Mouse (Mus musculus): ENCODE results near the gene Tecta. TPM values are rescaled to one million over a fixed set of nuclear protein-coding genes. Genes with fewer than 3 reads are reported as not detected.

The Tecta gene
- total RNA-seq, 2 experiments from 2014 or later, result 0.39 to 0.56 TPM

DNA sequence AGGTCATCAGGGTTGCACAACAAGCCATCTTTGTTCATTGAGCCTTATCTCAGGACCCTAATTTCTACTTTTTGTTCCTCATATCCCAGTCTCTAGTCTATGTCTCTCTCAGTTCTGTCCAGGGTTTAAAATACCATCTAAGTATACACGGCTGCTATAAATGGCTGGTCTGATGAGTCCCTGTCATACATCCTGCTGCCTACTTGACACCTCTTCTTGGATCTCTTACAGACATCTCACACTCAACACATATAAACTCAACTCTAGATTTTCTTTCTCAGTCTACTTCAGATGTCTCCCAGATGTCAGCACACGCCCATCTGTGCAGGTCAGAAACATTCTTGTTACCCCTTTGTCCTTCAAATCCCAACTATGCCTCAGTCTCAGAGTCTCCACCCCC, 78.3 kb downstream of the Tecta start:
- no peak for DNase-seq (ENCODE audit: low spot score in 2 of 2)

DNA sequence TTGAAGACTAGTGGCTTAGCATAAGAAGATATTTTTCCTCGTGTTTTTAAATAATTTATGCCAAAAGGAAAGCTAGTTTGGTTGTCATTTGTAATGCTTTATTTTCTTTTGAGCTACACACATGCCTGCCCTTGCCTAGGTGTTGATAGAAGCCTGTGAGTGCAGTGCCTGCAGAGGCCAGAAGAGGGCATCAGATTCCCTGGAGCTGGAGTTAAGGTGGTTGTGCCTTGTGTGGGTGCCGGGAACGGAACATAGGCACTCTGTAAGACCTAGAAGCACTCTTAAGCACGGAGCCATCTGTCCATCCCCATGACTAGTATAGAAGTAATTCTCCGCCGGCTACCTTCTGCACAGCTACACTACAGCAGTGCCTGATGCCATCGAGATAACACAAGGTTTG, 79.1 kb downstream of the Tecta start:
- DNase-seq (ENCODE audit: low spot score in 2 of 2), result no peak

DNA sequence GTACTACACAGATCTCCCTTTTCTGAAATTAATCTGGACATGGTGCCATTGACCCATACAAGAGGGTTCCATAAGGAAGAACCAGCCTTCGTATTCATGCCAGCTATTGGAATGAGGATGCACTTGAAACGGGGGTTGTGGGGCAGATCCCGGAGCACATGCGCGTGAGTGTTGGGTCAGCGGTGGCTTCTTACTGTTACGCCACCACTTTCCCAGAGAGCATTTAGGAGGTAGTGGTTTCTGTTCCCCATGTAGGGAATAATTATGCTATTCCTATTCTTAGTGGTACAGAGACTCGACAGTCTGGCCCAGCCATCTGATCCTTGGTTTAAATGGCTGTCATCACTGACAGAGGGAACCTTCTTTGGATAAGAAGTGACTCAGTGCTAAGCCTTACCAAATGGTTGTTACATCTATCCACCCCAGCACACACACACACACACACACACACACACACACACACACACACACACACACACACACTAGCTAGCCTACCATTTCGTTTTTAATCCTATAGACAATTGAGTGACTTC, 81.2 kb downstream of the Tecta start:
- no peak for DNase-seq (ENCODE audit: low spot score in 2 of 2)

DNA sequence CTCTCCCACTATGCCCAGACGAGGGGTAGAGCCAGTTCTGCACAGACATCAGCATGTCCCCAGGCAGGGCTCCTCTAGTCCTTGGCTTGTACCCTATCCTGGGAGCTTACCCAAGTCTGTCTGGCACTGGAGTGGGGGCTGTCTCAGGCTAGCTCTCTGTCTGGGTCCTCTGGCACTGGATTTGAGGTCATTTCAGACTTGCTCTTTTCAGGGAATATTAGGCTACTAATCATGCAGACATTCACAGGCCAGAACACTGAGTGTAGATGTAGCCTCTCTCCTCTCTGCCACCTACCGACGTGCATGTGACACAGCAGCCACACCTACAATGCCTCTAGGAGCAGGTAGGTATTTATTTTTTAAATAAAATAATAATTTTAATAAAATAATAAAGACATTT, 82.4 kb downstream of the Tecta start:
- no peak for DNase-seq (ENCODE audit: low spot score in 2 of 2)

DNA sequence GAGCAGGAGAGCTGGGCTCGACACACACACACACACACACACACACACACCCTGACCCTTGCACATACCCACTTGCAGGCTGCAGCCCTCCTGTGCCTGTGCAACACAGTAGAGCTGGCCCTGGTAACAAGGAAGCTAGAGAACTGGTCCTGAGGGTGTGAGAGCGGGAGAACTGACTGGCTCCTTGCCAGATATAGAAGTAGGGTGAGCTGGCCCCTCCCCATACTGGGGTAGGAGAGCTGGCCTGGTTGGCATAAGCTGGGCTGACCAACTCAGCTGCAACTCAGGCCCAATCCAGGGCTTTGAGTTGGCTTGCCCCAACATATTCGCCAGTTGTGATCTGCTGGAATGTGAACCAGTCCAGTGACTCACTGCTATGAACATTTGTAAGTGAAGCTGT, 83.9 kb downstream of the Tecta start:
- DNase-seq (ENCODE audit: low spot score in 2 of 2), result no peak

DNA sequence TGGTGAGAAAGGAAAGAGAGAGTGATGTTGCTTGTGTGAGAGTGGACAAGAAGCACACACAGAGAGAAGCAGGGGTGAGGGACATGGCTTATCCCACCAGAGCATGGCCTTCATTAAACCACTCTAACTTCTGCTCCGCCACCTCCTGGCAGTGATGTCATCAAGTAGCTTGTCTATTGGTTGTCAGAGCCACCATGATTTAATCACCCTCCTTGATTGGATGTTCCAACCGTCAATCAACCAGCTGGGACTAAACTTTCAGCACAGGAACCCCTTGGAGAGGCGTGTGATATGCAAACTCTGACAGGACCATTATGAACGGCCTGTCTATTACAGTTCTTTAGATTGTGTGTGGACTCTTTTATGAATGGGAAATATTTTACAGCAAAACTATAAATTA, 84.8 kb downstream of the Tecta start:
- DNase-seq (ENCODE audit: low spot score in 2 of 2), result no peak

DNA sequence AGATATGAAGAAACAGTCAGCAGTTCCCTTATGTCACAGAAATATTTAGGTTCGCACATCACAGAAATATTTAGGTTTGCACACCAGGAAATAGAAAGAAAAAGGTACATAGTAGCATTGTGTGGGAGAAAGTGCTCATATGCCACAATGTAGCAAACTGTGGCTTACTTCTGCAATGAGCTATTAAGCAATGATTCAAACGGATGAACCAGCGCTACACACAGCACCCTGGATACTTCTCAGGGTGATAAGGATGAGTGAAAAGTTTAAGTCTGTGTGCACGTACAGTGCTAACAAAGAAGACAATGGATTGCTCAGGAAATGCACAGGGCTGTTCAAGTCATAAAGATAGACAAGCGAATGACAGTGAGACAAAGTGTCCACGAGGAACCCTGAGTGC, 85.3 kb downstream of the Tecta start:
- no peak for DNase-seq (ENCODE audit: low spot score in 2 of 2)

DNA sequence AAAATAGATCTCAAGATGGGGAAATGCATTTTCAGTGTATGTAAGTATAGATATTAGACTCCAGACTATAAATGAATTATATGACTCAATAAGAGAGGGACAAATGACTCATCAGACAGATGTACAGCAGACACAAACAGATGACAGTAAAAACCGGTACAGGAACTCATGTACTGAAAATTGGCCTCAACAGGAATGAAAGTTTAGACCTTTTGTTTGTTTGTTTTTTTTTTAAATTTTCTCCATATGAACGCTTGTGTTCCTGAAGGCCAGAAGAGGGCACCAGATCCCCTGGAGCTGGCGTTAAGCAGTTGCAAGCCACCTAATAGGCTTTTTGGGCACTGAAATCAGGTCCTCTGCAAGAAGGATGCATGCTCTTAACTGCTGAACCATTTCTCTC, 85.9 kb downstream of the Tecta start:
- DNase-seq (ENCODE audit: low spot score in 2 of 2), result no peak

DNA sequence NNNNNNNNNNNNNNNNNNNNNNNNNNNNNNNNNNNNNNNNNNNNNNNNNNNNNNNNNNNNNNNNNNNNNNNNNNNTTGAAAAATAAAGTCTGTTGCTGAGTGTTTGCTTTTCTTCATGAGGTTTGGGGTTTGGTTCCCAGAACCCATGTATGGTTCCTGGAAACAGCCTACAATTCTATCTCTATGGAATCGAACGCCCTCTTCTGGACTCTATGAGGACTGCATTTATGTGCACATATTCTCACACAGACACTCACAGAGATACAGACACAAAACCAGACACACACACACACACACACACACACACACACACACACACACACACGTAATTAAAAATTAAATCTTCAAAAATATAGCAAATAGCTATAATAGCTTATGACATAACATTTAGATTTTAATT, 88.4 kb downstream of the Tecta start:
- no peak for DNase-seq (ENCODE audit: low spot score in 2 of 2)

DNA sequence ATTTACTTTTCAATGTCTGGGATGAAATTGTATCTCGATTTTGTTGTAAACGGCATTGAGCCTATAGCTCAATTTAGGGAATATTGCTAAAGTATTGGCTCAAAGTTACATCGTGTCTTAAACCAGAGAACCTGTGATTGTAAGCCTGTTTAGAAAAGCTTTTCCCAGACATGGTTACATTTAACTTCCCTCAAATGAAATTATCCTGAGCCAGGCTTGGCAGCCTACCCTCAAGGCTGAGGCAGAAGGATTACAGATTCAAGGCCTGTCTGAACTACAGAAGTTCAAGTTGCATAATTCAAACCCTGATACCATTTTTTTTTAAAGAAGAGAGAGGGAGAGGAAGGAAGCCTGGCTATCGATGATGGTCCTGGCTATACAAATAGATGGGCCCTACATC, 95.8 kb downstream of the Tecta start:
- DNase-seq (ENCODE audit: low spot score in 2 of 2), result no peak

DNA sequence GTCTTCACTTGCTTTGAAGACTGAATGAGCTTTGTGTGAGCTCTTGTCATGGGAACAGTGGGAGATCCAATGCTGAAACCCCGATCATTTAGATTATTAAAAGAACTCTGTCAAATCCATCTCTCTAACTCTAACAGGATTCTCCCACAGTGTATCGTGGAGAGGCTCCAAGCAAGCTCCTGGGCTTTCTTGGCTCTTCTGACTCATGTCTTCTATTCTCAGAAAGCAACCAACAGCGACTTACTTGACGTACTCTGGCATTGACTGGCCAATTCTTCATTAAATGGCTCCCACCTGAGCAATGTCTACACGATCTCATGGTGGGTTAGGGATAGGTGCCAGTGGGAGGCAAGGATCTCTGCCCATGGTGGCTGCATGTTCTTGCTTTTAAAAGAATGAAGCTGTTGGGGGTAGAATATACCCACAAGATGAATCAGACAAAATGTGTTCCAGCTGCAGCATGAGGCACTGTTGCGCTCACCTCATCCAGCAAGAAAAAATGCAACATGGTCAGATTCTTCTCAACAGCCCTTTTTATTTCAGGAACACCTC, 98.6 kb downstream of the Tecta start:
- no peak for DNase-seq (ENCODE audit: low spot score in 2 of 2)

DNA sequence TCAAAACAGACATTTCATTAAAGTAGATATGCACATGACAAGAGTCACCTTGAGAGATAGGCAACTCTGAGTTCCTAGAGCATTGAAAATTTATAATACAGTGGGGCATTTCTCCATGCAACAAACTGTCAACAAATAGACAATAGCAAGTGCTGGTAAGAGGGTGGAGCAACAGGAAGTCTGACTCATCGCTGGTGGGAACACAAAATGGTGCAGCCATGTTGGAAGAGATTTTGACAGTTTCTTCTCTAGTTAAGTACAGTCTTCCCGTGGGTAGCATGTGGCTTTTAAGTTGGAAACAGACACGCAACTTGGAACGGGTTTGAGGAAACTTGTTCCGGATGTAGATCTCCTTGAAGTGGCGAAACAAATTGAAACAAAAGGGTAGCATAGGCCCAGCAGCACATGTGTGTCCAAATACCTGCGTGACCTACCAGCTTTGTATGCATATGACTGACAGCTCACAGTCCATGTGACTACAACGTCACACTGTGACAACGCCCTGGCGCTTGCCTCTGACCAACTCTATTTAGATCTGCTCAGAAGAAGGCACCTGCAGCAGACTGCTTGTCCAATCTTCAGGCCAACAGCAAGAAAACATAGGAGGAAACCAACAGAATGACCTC, 103.3 kb downstream of the Tecta start:
- DNase-seq (ENCODE audit: low spot score in 2 of 2), result no peak

DNA sequence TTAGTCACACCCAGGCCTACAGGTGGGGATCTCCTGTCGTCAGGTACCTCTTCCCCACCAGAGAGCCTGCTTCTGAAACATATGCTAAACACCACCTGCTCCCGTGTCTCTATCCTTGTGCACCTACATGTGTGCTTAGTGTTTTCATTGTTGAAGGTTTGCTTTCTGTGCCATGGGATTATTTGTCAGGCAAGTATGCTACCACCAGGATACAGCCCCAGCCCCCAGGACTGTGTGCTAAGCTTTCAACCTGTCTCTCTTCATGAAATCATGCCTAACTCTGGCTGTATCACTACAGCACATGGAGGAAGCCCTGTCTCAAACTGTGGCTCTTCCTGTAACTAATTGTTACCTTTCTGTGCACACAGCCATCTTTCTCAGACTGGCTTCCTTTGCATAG, 105.6 kb downstream of the Tecta start:
- no peak for DNase-seq (ENCODE audit: low spot score in 2 of 2)

DNA sequence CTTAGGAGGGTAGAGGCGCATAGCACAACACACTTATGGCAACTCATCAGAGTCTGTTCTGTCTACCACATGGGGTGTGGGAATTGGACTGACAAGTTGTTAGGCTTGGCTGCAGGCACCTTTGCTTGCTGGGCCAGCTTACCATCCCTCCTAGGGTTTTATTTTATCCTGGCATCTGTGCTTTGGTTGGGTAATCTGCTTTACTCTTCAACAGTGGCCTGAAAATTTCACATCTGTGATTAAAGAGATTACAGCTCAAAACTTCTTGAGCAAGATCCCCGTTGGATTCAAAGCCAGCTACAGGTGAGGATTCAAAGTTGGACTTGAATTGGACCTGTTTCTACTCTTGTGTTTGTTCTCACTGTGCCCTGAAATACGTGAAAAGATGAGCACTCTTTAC, 106.1 kb downstream of the Tecta start:
- DNase-seq (ENCODE audit: low spot score in 2 of 2), result no peak

DNA sequence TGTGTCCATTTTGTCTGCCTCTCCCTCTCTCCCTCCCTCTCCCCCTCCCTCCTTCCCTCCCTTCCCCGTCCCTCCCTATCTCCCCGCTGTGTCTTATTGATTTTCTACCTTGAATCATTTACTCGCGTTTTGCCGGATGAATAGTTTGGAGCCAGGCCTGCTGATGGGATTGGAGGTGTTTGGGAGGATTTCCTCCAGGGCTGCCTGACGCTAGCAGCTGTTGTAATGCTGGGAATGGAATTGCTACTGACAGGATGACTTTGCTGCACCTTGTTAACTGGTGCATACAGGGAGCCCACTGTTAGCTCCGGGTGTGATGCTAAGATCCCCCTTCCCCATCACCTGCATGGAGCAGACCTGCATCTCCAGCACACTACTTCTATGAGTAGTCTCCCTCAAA, 106.7 kb downstream of the Tecta start:
- DNase-seq (ENCODE audit: low spot score in 2 of 2), result no peak

DNA sequence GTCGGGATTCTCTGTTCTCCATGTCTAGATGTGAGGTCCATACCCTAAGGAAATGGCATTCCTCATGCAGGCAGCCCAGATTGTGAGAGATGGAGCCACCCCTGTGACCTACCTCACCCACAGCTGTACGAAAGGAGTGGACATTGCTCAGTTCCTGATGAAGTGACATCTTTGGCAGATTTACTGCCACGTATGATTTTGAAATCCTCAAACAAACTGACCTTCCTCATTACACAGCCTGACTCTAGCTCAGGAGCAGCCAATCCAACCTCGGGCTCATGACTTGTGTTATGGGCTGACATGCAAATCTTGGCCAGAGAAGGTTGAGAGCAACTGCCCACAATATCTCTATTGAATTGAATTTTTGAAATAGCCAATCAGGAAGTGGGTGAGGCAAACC, 120.1 kb downstream of the Tecta start:
- DNase-seq (ENCODE audit: low spot score in 2 of 2), result no peak

Small RNAs within 50 kb of the gene (microRNA-seq; reads per million reads assigned to microRNA genes)
- not detected for gene Gm44311

Other genes with a start within 250 kb of the Tecta start
- gene Sc5d, start 135.7 kb downstream of the Tecta start, total RNA-seq (2021), result 10 to 100 TPM; 28.9 to 41.4 TPM
- 10 to 100 TPM; 66.5 to 76.7 TPM for gene Tbcel, start 107.9 kb upstream of the Tecta start, total RNA-seq (2021)